Mouse (Mus musculus) limb, embryonic 11.5 days (tissue): Measurements from ENCODE around the gene Cmtm1. TPM values are rescaled to one million over a fixed set of nuclear protein-coding genes. Genes with fewer than 3 reads are reported as not detected.
"Not testable (repeated sequence)": the region's sequence is repeated elsewhere in the genome, so short reads cannot be mapped to it uniquely, and the experiment has no call there.

Source experiments
- ATAC-seq: fragments of 200-750 bp; cut with Nextera tagmentation; 2 replicates; pipeline ENCODE4 v1.8.0; 2017; ENCODE audit warnings: low read depth; ENCODE audit not compliant: insufficient number of reproducible peaks, low FRiP score, low TSS enrichment
- DNase-seq: peaks from one replicate; pipeline ENCODE4 v3.0.0-alpha.2; 2015; ENCODE audit warnings: low spot score
- H3K27ac ChIP-seq: fragments of 300-500 bp; sonication (generic); replicated peaks from 2 replicates; pipeline ENCODE4 v1.5.1; 2014; ENCODE audit warnings: low read depth, mild to moderate bottlenecking, low read length
- H3K27me3 ChIP-seq: fragments of 300-500 bp; sonication (generic); 2 replicates; pipeline ENCODE4 v1.6.1; 2014; ENCODE audit warnings: mild to moderate bottlenecking, low read length, mixed read lengths; ENCODE audit not compliant: control insufficient read depth, insufficient read depth
- H3K36me3 ChIP-seq: fragments of 300-500 bp; sonication (generic); 2 replicates; pipeline ENCODE4 v1.6.1; 2014; ENCODE audit warnings: mild to moderate bottlenecking, low read length, moderate library complexity, mixed read lengths; ENCODE audit not compliant: control insufficient read depth, insufficient read depth
- H3K4me1 ChIP-seq: fragments of 300-500 bp; sonication (generic); 2 replicates; pipeline ENCODE4 v1.6.1; 2014; ENCODE audit warnings: low read length, mixed read lengths; ENCODE audit not compliant: control insufficient read depth, insufficient read depth
- H3K4me2 ChIP-seq: fragments of 300-500 bp; sonication (generic); 2 replicates; pipeline ENCODE4 v1.6.1; 2014; ENCODE audit warnings: low read depth, mild to moderate bottlenecking, moderate library complexity; ENCODE audit not compliant: severe bottlenecking
- H3K4me3 ChIP-seq: fragments of 300-500 bp; sonication (generic); 2 replicates; pipeline ENCODE4 v1.5.1; 2014; ENCODE audit warnings: low read depth, low read length
- H3K9ac ChIP-seq: fragments of 300-500 bp; sonication (generic); 2 replicates; pipeline ENCODE4 v1.6.1; 2014; ENCODE audit warnings: mild to moderate bottlenecking, low read length
- H3K9me3 ChIP-seq: fragments of 300-500 bp; sonication (generic); 2 replicates; pipeline ENCODE4 v1.6.1; 2016; ENCODE audit warnings: low read length; ENCODE audit not compliant: control insufficient read depth
- WGBS: fragments of 180-500 bp; shearing (Covaris S2); extraction: QIAGEN DNeasy Blood & Tissue Kit; methylation state at CpG from one replicate; pipeline ENCODE4 v1.1.7; 2014; 5-methylcytosine and 5-hydroxymethylcytosine counted together
- polyA plus RNA-seq: library from polyadenylated mRNA; unstranded; fragments of >200 nt; fragmentation: Nextera tagmentation; extraction: Ambion mirVana; gene quantifications from 2 replicates; pipeline ENCODE4 v1.2.1, GENCODE M21; 2014

The Cmtm1 gene
- polyA plus RNA-seq, 1 experiment from 2014 or later = not detected

DNA sequence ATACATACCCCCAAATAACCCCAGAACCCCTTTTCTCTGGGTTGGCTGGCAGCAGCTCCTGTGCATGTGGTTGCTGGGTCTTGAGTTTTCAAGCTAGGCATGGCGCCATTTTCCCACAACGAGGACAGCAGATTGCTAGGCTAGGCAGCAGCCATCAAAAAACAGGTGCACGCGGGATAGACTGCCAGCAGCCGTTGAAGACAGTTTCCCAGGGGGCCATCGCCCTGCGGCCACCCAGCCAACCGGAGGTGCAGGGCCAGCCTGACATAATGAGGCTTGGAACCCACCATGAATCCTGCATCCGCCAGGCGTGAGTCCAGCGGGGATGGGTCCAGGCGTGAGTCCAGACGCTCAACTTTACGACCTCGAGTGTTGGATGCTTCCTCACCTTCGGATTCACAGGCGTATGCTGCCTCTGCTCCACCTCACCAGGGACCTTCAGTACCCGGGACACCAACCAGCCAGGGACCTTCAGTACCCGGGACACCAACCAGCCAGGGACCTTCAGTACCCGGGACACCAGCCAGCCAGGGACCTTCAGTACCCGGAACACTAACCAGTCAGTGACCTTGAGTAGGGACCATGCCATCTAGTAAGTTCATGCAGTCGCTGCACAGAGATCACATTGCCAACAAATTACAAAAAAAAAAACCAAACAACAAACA lies 45.5 kb downstream of the Cmtm1 start:
- DNase-seq, H3K4me3 ChIP-seq, H3K36me3 ChIP-seq, H3K9ac ChIP-seq, H3K9me3 ChIP-seq, H3K27ac ChIP-seq, ATAC-seq, H3K4me1 ChIP-seq, H3K4me2 ChIP-seq, H3K27me3 ChIP-seq: not testable (repeated sequence)
- 94% methylated on average over 22 of the region's 22 CpGs for WGBS

DNA sequence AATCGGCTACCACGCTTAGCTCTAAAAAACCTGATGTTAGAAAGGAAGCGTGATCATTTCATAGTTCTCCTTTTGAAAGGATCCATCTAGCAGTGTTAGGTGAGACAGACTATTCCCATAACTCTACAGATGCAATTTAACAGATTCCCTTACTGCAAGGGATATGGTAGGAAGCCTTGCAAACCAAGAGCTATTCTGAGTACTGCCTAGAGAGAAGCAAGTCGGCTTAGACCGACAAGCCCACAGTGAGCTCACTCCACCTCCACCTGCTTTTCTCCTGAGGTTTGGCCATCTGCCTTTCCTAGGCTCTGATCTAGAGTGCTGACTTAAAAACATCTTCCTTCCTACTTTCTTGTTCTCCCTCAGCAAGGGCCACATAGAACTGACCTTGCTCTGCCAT lies 48.1 kb downstream of the Cmtm1 start:
- not testable (repeated sequence) for H3K27me3 ChIP-seq, DNase-seq, H3K9me3 ChIP-seq, ATAC-seq, H3K4me2 ChIP-seq, H3K9ac ChIP-seq, H3K4me3 ChIP-seq, H3K4me1 ChIP-seq, H3K27ac ChIP-seq
- H3K36me3 ChIP-seq = peaks cover 18% of the 10 kb centered on the region
- 96% methylated on average over 5 of the region's 5 CpGs for WGBS

DNA sequence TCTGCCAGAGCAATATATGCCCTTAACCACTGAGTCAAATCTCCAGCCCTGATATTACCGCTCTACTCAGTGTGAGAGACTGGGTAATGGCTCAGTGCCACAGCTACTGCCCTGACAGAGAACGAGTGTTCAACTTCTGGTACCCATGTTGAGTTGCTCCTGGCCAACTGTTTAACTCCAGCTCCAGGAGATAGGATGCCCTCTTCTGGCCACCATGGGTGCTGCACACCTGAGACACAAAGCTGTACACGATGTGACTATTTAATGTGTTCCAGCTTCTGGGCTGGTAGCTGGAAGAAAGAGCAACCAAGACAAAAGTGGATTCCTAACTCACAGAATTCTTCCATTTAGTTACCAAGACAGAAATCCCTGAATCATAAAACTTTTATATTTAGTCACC lies 56.9 kb downstream of the Cmtm1 start:
- Histone ChIP-seq H3K27ac (no peak overlapping the region), H3K36me3 (peaks cover 2% of the 10 kb centered on the region; the same call in 1 of the 2 replicates), H3K4me1 (no peaks in the 10 kb centered on the region), H3K4me2 (no peak overlapping the region), H3K27me3 (no peaks in the 10 kb centered on the region), H3K9ac (no peak overlapping the region), H3K9me3 (no peaks in the 10 kb centered on the region), H3K4me3 (no peak overlapping the region)
- 91% methylated on average over 3 of the region's 3 CpGs for WGBS
- DNase-seq = no peak
- no peak for ATAC-seq

DNA sequence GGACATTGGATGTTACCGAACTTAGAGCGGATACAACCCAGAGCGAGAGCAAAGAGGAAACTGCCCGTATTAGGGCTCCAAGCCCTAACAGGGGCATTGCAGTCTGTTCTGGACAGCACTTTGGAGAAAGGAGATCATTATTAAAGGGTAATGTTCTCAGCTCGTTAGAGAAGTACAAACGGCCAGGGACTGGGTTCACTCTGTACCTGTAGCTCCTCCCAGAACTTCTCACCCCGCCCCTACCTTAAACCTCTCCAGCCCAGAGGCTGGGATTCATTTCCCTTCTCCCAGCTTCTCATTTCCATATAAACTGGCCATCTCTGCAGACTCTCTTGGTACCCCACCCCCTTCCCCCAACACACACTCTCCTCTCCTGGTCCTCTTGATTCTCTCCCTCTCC lies 58.5 kb downstream of the Cmtm1 start:
- peak; percentile 48 for DNase-seq
- peak overlapping the region; percentile 79 for H3K4me2 ChIP-seq
- H3K27ac ChIP-seq = no peak overlapping the region
- WGBS = 0% methylated on average over 7 of the region's 7 CpGs
- 0 out of 2 replicates have a peak, but pooled peaks cover 4% of the 10 kb centered on the region for H3K4me1 ChIP-seq
- ATAC-seq = peak; percentile 49
- H3K4me3 ChIP-seq = peak overlapping the region; percentile 59
- no peaks in the 10 kb centered on the region for H3K9me3 ChIP-seq
- peak overlapping the region; percentile 44; the same call in 1 of the 2 replicates for H3K9ac ChIP-seq
- no peaks in the 10 kb centered on the region for H3K27me3 ChIP-seq
- H3K36me3 ChIP-seq = no peaks in the 10 kb centered on the region

DNA sequence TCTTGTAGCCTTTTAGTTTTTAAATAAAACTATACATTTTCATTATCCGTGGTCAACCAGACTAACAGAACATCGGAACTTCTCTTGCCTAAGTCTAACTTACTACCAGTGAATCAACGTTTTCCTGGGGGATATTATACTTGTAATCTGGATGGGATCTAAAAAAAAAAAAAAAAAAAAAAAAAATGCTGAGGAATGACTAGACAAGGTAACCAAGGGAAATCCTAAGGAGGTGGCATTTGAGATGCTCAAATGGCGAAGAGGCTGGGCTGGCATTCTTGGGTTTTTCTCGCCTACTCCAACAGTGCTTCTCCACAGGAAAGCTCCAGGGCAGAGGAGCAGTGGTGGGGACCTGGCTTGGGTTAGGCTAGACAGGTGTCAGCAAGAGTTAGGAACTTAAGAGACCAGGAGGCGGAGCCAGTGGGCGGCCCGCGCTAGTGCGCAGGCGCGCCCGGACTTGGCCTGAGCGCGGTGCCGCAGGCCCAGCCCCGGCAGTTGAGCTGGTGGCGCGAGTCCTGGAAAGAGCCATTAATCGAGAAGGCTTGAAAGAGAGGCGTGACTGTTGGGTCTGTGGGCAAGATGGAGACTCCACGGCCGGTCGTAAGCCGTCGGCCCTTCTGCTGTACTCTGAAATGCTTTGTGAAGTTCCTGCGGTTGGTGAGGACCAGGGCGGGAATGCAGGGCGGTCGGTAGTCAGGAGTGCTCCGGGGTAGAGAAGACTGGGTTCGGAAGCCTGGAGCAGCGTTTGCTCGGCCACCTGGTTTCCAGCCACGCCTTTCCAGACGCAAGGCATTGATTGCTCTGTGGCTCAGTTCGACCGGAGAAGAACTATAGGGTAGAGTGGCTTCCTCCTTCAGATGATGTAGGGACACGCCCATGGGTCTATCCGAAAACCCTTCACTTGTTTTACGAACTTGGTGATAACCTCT lies 59.2 kb downstream of the Cmtm1 start, which contains the start of gene Cklf:
Cklf (plus strand) TSS at position 423 of the 929 bp plus-strand sequence.
- Histone ChIP-seq H3K4me3 (peak within 1 kb of the TSS; percentile 59), H3K9ac (peak within 1 kb of the TSS; percentile 62), H3K4me2 (peak within 1 kb of the TSS; percentile 79), H3K4me1 (0 out of 2 replicates have a peak, but pooled peaks cover 4% of the 10 kb centered on the region), H3K36me3 (no peaks in the 10 kb centered on the region), H3K27me3 (no peaks in the 10 kb centered on the region), H3K27ac (peak within 1 kb of the TSS; percentile 84), H3K9me3 (no peaks in the 10 kb centered on the region)
- DNase-seq = peak; percentile 90
- 4% methylated on average over 41 of the region's 41 CpGs for WGBS
- ATAC-seq = peak; percentile 90

DNA sequence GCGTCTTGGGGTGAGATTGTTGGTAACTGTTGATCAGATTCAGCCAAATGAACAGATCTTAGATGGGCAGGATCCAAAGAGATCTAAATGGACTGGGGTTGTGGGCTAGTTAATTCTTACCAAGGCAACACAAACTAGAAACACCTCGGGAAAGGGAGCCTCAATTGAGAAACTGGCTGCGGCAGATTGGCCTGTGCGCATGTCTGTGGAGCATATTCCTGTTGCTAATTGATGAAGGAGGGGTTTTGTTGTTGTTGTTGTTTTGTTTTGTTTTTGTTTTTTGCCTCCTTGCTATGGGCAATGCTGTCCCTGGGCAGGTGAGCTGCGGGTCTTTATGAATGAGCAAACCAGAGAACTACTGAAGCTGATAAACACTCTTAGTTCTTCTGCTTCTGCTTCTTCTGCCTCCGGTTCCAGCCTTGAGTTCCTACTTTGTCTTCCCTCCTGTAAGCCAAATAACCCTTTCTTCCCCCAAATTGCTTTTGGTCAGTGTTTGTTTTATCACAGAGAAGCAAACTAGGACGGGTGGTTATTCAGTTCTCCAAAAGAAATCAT lies 60.4 kb downstream of the Cmtm1 start:
- no peak for ATAC-seq

DNA sequence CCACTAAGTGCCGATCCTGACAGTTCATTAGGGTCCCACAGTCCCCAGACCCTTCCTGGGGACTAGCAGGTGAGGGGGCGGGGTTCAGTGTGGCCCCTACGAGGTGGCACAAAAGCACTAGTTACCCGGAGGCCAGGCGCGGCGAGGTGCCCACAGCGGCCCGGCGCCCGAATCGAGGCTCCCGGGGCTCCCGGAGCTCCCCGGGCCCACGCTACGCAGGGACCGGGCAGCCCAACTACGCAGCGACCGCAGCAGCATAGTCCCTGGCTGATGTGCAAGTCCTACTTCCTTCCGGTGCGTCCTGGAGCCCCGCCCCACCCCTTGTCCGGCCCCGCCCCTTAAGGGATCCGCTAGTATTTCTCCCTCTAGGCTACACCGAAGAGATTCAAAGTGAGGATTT lies 61.7 kb downstream of the Cmtm1 start, which contains the start of gene Tk2:
Tk2 (minus strand) TSS at position 283 of the 400 bp plus-strand sequence.
- ATAC-seq (peak; percentile 80), DNase-seq (peak; percentile 84)
- Histone ChIP-seq H3K9me3 (no peaks in the 10 kb centered on the region), H3K27me3 (no peaks in the 10 kb centered on the region), H3K4me1 (0 out of 2 replicates have a peak, but pooled peaks cover 4% of the 10 kb centered on the region), H3K36me3 (no peaks in the 10 kb centered on the region), H3K4me2 (peak within 1 kb of the TSS; percentile 82), H3K4me3 (peak within 1 kb of the TSS; percentile 86), H3K9ac (peak within 1 kb of the TSS; percentile 67), H3K27ac (no peak within 1 kb of the TSS)
- WGBS = under 1% methylated on average over 28 of the region's 28 CpGs

More for the DNA sequence above, 60.4 kb downstream of the Cmtm1 start:
- Histone ChIP-seq H3K9me3 (no peaks in the 10 kb centered on the region), H3K27me3 (no peaks in the 10 kb centered on the region), H3K4me3 (no peak overlapping the region), H3K4me2 (no peak overlapping the region), H3K4me1 (0 out of 2 replicates have a peak, but pooled peaks cover 4% of the 10 kb centered on the region), H3K9ac (no peak overlapping the region), H3K27ac (no peak overlapping the region), H3K36me3 (no peaks in the 10 kb centered on the region)
- WGBS = 84% methylated on average over 7 of the region's 7 CpGs
- DNase-seq = no peak

DNA sequence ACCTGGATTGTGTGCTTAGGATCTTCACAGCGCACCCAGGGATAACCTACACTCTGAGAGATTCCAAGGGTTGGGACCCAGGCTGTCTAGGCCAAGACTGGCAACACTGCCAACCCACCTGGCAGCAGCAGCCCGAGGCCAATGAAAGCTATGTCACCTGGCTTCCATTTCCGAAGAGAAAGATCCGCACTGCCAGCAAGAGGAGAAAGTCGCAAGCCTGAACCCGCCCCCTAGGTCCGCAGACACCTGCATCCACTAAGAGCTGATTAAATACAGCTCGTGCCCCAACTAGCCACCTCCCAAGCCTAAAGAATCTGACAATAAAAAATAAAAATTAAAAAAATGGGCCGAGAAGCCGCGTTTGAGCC lies 62.1 kb downstream of the Cmtm1 start:
- no peak overlapping the region for H3K27ac ChIP-seq
- WGBS = 5% methylated on average over 11 of the region's 11 CpGs
- no peak for ATAC-seq
- peak overlapping the region; percentile 82 for H3K4me2 ChIP-seq
- DNase-seq = peak; percentile 25
- H3K27me3 ChIP-seq = no peaks in the 10 kb centered on the region
- no peaks in the 10 kb centered on the region for H3K36me3 ChIP-seq
- H3K9ac ChIP-seq = peak overlapping the region; percentile 67
- H3K4me3 ChIP-seq = peak overlapping the region; percentile 86
- H3K9me3 ChIP-seq = no peaks in the 10 kb centered on the region
- H3K4me1 ChIP-seq = 0 out of 2 replicates have a peak, but pooled peaks cover 4% of the 10 kb centered on the region
